Mouse (Mus musculus): ENCODE data around the gene Parvg.

DNA sequence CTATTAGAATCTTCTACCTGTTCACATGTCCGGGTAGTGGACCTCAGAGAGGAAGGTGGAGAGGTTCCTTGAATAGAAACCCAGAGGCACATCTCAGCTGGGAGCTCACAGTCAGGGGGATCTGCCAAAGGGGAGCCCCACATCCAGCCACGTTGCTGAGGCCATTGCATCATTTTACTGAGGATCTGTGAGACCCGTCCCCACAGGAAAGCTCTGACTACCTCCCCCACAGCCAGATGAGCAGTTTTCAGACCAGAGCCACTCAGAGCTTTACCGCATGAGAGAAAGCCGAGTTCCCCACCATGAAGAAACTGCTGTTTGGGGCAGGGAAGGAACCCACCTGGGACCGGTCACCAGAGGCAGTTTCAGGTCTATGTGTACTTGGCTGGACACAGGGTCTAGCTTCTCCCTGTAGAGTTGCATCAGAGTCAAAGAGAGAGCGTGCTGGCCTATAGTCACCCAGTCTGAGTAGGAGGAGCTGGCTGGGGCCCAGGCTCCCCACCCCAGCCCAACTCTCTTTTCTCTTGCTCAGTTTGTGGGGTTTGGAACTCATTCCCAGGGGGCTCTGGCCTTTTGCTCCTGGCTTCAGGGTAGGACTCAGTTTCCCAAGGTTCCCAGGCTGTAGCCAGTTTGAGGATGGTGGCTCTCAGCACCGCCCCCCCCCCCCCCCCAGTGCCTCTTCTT lies 1.2 kb downstream of the Parvg start:
- TF ChIP-seq CTCF (IDR thresholded peaks at IDR 0.05; ENCODE audit: extremely low read depth, insufficient read depth, low read length) (no peak), POLR2A (IDR thresholded peaks at IDR 0.05; ENCODE audit: extremely low read depth, insufficient read depth, low read length) (no peak)

All from cortical plate, adult 2 months (tissue).